Mouse (Mus musculus): ENCODE data around the gene Cux1. TPM values are rescaled to one million over a fixed set of nuclear protein-coding genes. Genes with fewer than 3 reads are reported as not detected.
A peak's percentile ranks its signal among the peaks of the same experiment; 100 is the strongest.
"Not testable (repeated sequence)": the region's sequence is repeated elsewhere in the genome, so short reads cannot be mapped to it uniquely, and the experiment has no call there.

The Cux1 gene
- polyA plus RNA-seq, 1 experiment from 2014 or later: 131 TPM

GRCm38 (mm10) chr5:136470985-136471735 lies 96.1 kb downstream of the Cux1 start:
- H3K27ac ChIP-seq; H3K4me3 ChIP-seq (ENCODE audit: inconsistent target); H3K36me3 ChIP-seq (ENCODE audit: inconsistent target): not testable (repeated sequence)
- 76% methylated on average over 2 of the region's 2 CpGs for WGBS (ENCODE audit: missing documents)
- peaks cover 73% of the 10 kb centered on the region for H3K79me2 ChIP-seq (ENCODE audit: inconsistent target)

- H3K27ac ChIP-seq: no peak overlapping the region
- H3K36me3 ChIP-seq (ENCODE audit: inconsistent target): no peaks in the 10 kb centered on the region
- H3K4me3 ChIP-seq (ENCODE audit: inconsistent target): no peak overlapping the region
- H3K79me2 ChIP-seq (ENCODE audit: inconsistent target): peaks cover 58% of the 10 kb centered on the region
- 62% methylated on average over 1 of the region's 1 CpGs for WGBS (ENCODE audit: missing documents)
Observed at GRCm38 (mm10) chr5:136469301-136469700, 98.0 kb downstream of the Cux1 start.

- no peaks in the 10 kb centered on the region for H3K36me3 ChIP-seq (ENCODE audit: inconsistent target)
- 56% methylated on average over 6 of the region's 8 CpGs for WGBS (ENCODE audit: missing documents)
- H3K79me2 ChIP-seq (ENCODE audit: inconsistent target): peaks cover 54% of the 10 kb centered on the region
- H3K4me3 ChIP-seq (ENCODE audit: inconsistent target): no peak overlapping the region
- no peak overlapping the region for H3K27ac ChIP-seq
Observed at GRCm38 (mm10) chr5:136467360-136467999, 99.8 kb downstream of the Cux1 start.

- H3K27ac ChIP-seq: peak overlapping the region; percentile 95
- 48% methylated on average over 11 of the region's 11 CpGs for WGBS (ENCODE audit: missing documents)
- peaks cover 61% of the 10 kb centered on the region for H3K79me2 ChIP-seq (ENCODE audit: inconsistent target)
- H3K4me3 ChIP-seq (ENCODE audit: inconsistent target): peak overlapping the region; percentile 3; the same call in 1 of the 2 replicates
- H3K36me3 ChIP-seq (ENCODE audit: inconsistent target): no peaks in the 10 kb centered on the region
Observed at GRCm38 (mm10) chr5:136465770-136466406, 101.4 kb downstream of the Cux1 start.

DNA sequence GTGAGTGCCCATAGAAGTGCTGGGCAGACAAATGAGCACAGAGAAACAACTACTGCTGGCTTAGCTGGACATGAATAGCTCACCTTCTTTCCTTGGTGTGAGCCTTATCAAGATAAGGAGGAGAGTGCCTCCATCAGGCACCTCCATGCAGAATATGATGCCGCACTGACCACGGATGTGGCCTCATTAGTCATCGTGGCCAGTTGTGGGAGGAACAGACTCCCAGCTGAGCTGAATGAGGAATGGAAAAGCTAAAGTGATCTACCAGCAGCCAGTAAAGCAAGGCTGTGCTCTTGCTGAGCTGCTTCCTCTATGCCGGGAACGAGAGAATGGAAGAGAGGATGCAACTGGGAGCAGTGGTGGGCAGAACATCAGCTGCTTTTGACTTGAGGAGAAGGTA lies 101.9 kb downstream of the Cux1 start:
- peak overlapping the region; percentile 3; the same call in 1 of the 2 replicates for H3K4me3 ChIP-seq (ENCODE audit: inconsistent target)
- WGBS (ENCODE audit: missing documents): 4% methylated on average over 5 of the region's 5 CpGs
- H3K27ac ChIP-seq: peak overlapping the region; percentile 95
- peaks cover 67% of the 10 kb centered on the region for H3K79me2 ChIP-seq (ENCODE audit: inconsistent target)
- no peaks in the 10 kb centered on the region for H3K36me3 ChIP-seq (ENCODE audit: inconsistent target)

DNA sequence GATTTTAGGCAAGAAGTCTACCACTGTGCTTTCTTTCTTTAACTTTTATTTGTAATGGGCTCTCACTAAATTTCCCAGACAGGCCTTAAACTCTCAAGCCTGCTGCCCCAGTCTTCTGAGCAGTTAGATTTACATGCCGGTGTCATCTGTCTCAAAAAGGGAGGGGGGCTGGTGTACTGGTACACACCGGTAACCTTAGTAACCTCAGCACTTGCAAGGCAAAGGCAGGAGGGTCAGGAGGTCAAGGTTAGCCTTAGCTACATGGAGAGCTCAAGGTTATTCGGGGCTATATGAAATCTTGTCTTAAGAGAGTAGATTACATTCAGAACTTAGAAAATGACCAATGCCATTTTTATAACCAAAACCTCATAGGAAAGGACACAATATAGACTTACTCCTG lies 102.4 kb downstream of the Cux1 start:
- Histone ChIP-seq H3K79me2 (ENCODE audit: inconsistent target) (peaks cover 72% of the 10 kb centered on the region), H3K27ac (peak overlapping the region; percentile 95), H3K36me3 (ENCODE audit: inconsistent target) (no peaks in the 10 kb centered on the region), H3K4me3 (ENCODE audit: inconsistent target) (no peak overlapping the region)
- 85% methylated on average over 3 of the region's 3 CpGs for WGBS (ENCODE audit: missing documents)

GRCm38 (mm10) chr5:136464128-136464527 lies 103.2 kb downstream of the Cux1 start:
- H3K27ac ChIP-seq: peak overlapping the region; percentile 95
- WGBS (ENCODE audit: missing documents): 20% methylated on average over 2 of the region's 2 CpGs
- H3K79me2 ChIP-seq (ENCODE audit: inconsistent target): peaks cover 76% of the 10 kb centered on the region
- H3K4me3 ChIP-seq (ENCODE audit: inconsistent target): no peak overlapping the region
- H3K36me3 ChIP-seq (ENCODE audit: inconsistent target): no peaks in the 10 kb centered on the region

DNA sequence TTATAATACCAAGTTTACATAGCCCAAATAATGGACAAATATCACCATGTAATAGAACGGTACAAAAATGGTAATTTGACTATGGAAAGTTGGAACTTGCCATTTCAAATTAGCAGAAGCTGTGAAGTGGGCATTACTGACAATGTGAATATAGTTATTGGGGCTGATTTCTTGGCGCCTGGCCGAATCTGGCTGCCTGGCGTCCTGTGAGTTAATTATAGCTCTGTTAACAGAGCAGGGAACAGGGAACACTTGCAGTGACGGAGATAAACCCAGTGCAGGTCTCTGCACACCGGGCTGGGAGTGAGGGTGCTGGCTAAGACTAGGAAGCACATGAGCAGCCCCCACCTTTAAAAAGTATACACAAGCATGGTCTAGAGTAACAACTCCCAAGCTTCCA lies 104.7 kb downstream of the Cux1 start:
- H3K27ac ChIP-seq: no peak overlapping the region
- H3K4me3 ChIP-seq (ENCODE audit: inconsistent target): no peak overlapping the region
- WGBS (ENCODE audit: missing documents): 82% methylated on average over 6 of the region's 6 CpGs
- H3K79me2 ChIP-seq (ENCODE audit: inconsistent target): peaks cover 64% of the 10 kb centered on the region
- no peaks in the 10 kb centered on the region for H3K36me3 ChIP-seq (ENCODE audit: inconsistent target)

DNA sequence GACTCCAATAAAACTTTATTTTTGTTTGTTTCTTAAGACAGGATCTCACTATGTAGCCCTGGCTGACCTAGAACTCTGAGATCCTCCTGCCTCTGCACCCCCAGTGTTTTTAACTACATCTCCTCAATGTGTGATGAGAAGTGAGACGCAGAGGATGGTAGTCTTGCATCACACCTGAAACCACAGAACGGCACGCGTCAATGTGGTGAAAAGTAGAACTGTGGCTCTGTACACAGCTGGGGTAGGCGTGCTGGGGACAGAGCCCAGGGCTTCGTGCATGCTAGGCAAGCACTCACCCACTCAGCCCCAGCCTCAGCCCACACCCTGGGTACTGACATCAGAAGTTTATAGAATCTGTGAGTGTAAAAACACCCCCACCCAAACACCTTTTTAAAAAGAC lies 107.4 kb downstream of the Cux1 start:
- Histone ChIP-seq H3K27ac (peak overlapping the region; percentile 93), H3K4me3 (ENCODE audit: inconsistent target) (no peak overlapping the region), H3K36me3 (ENCODE audit: inconsistent target) (no peaks in the 10 kb centered on the region), H3K79me2 (ENCODE audit: inconsistent target) (peaks cover 68% of the 10 kb centered on the region)
- WGBS (ENCODE audit: missing documents): 44% methylated on average over 6 of the region's 6 CpGs

DNA sequence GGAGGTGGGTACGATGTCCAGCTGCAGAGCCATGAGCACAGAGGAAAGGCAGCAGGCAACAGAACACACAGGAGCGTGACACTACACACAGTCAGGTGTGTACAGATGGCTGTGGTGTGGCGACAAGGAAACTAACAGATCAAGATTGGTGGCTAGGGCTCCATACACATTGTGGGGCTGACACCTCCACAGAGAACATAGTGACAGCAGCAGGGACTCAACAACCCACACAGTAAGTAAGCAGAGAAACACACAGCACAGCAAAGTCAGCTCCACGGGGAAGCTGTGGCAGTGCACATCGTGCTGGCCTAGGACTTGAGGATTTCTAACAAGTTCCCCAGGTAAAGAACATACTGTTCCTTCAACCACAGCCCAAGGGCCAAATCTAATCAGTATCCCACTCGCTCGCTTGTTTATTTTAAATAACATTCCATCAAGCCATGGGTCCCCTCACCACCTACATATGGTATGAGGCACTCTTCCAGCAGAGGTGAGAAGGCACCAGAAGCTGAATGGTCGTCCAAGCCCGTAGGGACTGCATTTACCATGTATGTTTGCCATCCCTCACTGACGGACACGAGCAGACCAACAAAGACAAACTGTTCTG lies 108.3 kb downstream of the Cux1 start:
- Histone ChIP-seq H3K36me3 (ENCODE audit: inconsistent target) (no peaks in the 10 kb centered on the region), H3K79me2 (ENCODE audit: inconsistent target) (peaks cover 77% of the 10 kb centered on the region), H3K27ac (peak overlapping the region; percentile 93), H3K4me3 (ENCODE audit: inconsistent target) (no peak overlapping the region)
- 58% methylated on average over 11 of the region's 11 CpGs for WGBS (ENCODE audit: missing documents)

GRCm38 (mm10) chr5:136458102-136458863 lies 109.0 kb downstream of the Cux1 start:
- Histone ChIP-seq H3K27ac (peak overlapping the region; percentile 93), H3K79me2 (ENCODE audit: inconsistent target) (peaks cover 78% of the 10 kb centered on the region), H3K4me3 (ENCODE audit: inconsistent target) (no peak overlapping the region), H3K36me3 (ENCODE audit: inconsistent target) (no peaks in the 10 kb centered on the region)
- 13% methylated on average over 7 of the region's 7 CpGs for WGBS (ENCODE audit: missing documents)

DNA sequence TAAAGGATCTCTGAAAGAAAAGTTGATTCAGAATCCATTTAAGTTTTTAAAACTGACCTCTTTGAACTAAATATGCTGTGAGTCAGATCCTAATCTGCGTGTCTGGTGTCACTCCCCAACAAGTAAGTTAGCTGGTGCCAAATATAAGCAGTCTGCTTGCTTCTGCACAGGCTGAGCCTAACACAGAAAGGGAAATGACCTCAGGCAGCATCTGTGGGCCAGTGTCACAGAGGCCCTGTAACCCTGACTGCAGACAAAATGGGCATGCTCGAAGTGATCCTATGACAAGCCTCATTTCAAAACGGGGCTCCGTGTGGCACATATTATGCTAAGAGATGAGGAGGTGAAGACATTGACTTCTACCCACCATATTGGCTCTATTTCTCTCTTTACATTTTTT lies 110.9 kb downstream of the Cux1 start:
- no peaks in the 10 kb centered on the region for H3K36me3 ChIP-seq (ENCODE audit: inconsistent target)
- peak overlapping the region; percentile 93 for H3K27ac ChIP-seq
- no peak overlapping the region for H3K4me3 ChIP-seq (ENCODE audit: inconsistent target)
- H3K79me2 ChIP-seq (ENCODE audit: inconsistent target): peaks cover 76% of the 10 kb centered on the region
- WGBS (ENCODE audit: missing documents): 18% methylated on average over 4 of the region's 4 CpGs

DNA sequence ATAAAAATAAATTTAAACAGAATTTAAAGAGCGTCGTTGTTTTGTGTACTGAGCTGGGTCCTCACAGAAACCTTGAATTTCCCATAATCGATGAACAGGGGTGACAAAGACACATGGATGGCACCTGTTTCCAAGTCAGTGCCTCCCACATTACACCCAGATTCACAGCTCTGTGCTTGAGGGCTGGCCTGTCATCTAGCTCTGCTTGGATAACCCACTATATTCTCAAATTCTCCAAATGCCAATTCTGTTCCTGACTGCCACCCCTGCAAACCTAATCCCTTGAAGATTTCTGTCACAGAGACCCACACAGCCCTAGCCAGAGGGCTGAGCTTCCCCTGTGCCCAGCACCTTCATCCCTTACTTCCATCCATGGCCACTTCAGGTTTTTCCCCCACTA lies 114.6 kb downstream of the Cux1 start:
- WGBS (ENCODE audit: missing documents): 97% methylated on average over 3 of the region's 3 CpGs
- Histone ChIP-seq H3K36me3 (ENCODE audit: inconsistent target) (no peaks in the 10 kb centered on the region), H3K4me3 (ENCODE audit: inconsistent target) (no peak overlapping the region), H3K27ac (0 out of 2 replicates have a peak overlapping the region, but pooled peaks have one; percentile 24), H3K79me2 (ENCODE audit: inconsistent target) (peaks cover 87% of the 10 kb centered on the region)

DNA sequence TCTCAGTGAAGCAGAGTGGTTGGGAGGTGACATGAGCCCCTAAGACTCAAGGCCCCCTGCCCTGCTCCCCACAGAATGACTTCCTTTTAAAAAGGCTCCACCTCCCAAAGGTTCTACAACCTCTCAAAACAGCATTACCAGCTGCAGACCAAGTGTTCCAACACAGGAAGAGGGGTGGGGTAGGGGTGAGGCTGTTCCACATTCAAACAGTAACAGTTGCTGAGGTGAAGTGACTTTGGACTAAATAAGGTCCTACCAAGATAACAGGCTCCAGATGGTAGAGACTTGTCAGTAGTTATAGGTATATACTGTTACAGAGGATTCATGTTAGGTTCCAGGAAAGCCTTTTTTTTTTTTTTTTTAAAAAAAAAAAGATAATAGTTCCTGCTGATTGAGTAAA lies 117.5 kb downstream of the Cux1 start:
- Histone ChIP-seq H3K36me3 (ENCODE audit: inconsistent target) (no peaks in the 10 kb centered on the region), H3K79me2 (ENCODE audit: inconsistent target) (peaks cover 89% of the 10 kb centered on the region), H3K27ac (no peak overlapping the region), H3K4me3 (ENCODE audit: inconsistent target) (no peak overlapping the region)

All from macrophage (primary cell).